Mouse (Mus musculus) heart, embryonic 11.5 days (tissue): ENCODE results near the gene Arap1. TPM values are rescaled to one million over a fixed set of nuclear protein-coding genes. Genes with fewer than 3 reads are reported as not detected.

Experiments
- ATAC-seq: fragments of 200-750 bp; cut with Nextera tagmentation; replicated peaks from 2 replicates; pipeline ENCODE4 v1.8.0; 2017; ENCODE audit warnings: moderate library complexity; ENCODE audit not compliant: insufficient number of reproducible peaks, low FRiP score, low TSS enrichment
- H3K27ac ChIP-seq: fragments of 300-500 bp; sonication (generic); 2 replicates; pipeline ENCODE4 v1.5.1; 2014; ENCODE audit warnings: mild to moderate bottlenecking, low read depth, low read length
- H3K27me3 ChIP-seq: fragments of 300-500 bp; sonication (generic); 2 replicates; pipeline ENCODE4 v1.6.1; 2014; ENCODE audit warnings: mild to moderate bottlenecking, low read length, mixed read lengths; ENCODE audit not compliant: control insufficient read depth, insufficient read depth
- H3K36me3 ChIP-seq: fragments of 300-500 bp; sonication (generic); 2 replicates; pipeline ENCODE4 v1.6.1; 2014; ENCODE audit warnings: mild to moderate bottlenecking, low read length, moderate library complexity, mixed read lengths; ENCODE audit not compliant: control insufficient read depth, insufficient read depth
- H3K4me1 ChIP-seq: fragments of 300-500 bp; sonication (generic); 2 replicates; pipeline ENCODE4 v1.6.1; 2014; ENCODE audit warnings: low read length; ENCODE audit not compliant: control insufficient read depth, insufficient read depth
- H3K4me2 ChIP-seq: fragments of 300-500 bp; sonication (generic); 2 replicates; pipeline ENCODE4 v1.6.1; 2014; ENCODE audit warnings: mild to moderate bottlenecking, moderate library complexity
- H3K4me3 ChIP-seq: fragments of 300-500 bp; sonication (generic); 2 replicates; pipeline ENCODE4 v1.5.1; 2014; ENCODE audit warnings: low read depth, low read length
- H3K9ac ChIP-seq: fragments of 300-500 bp; sonication (generic); 2 replicates; pipeline ENCODE4 v1.6.1; 2014; ENCODE audit warnings: mild to moderate bottlenecking, low read depth, low read length, moderate library complexity
- H3K9me3 ChIP-seq: fragments of 300-500 bp; sonication (generic); replicated peaks from 2 replicates; pipeline ENCODE4 v1.6.1; 2016; ENCODE audit warnings: low read length; ENCODE audit not compliant: control insufficient read depth
- WGBS: fragments of 180-500 bp; shearing (Covaris S2); extraction: QIAGEN DNeasy Blood & Tissue Kit; methylation state at CpG from one replicate; pipeline ENCODE4 v1.1.7; 2014; ENCODE audit not compliant: insufficient replicate concordance; 5-methylcytosine and 5-hydroxymethylcytosine counted together
- polyA plus RNA-seq: library from polyadenylated mRNA; unstranded; fragments of >200 nt; fragmentation: Nextera tagmentation; extraction: Ambion mirVana; gene quantifications from 2 replicates; pipeline ENCODE4 v1.2.1, GENCODE M21; 2014

The Arap1 gene
- polyA plus RNA-seq, 1 experiment from 2014 or later = 16.0 TPM

DNA sequence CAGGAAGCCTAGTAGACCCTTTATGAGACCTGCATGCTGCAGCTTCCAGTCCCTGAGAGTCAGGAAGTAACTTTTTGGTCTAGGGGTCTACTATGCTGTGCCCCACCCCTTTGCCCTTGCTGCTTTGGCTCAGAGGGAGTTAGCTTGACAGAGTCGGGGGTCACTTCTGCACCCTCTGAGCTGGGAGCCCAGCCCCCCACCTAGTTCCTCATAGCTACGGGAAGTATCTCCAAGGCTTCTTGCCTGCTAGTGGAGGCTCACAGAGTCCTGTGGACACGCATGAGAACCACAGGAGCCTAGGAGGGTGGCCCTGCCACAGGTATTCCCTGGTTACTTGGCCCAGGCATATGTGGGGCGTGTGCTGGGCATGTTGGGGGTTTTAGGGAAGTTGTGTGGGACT, 13.2 kb downstream of the Arap1 start:
- no peak overlapping the region for H3K4me2 ChIP-seq
- no peaks in the 10 kb centered on the region for H3K27me3 ChIP-seq
- 74% methylated on average over 4 of the region's 4 CpGs for WGBS
- no peak for ATAC-seq
- H3K4me1 ChIP-seq = peaks cover 8% of the 10 kb centered on the region
- no peaks in the 10 kb centered on the region for H3K36me3 ChIP-seq
- H3K9ac ChIP-seq = no peak overlapping the region
- H3K27ac ChIP-seq = no peak overlapping the region
- no peaks in the 10 kb centered on the region for H3K9me3 ChIP-seq
- no peak overlapping the region for H3K4me3 ChIP-seq

DNA sequence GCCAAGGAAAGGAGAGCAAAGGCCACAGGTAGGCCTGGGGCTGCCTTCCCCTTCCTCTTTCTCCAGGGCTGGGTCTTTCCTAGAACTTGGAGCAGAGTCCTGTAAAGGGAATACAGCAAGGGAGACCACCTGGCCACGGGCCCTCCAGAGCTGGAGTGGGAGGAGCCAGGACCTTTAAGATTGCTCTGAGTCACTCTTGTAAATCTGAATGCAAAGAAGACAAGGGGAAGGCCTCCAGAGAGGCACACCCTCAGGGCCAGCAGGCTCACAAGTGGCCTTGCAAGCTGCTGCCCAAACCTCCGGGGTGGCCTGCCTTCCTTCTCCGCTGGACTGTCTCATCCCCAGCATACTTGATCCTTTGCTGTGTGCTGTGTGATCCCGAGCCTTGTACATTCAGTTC, 13.9 kb downstream of the Arap1 start:
- Histone ChIP-seq H3K4me2 (no peak overlapping the region), H3K4me3 (no peak overlapping the region), H3K36me3 (no peaks in the 10 kb centered on the region), H3K27ac (no peak overlapping the region), H3K9me3 (no peaks in the 10 kb centered on the region), H3K4me1 (peaks cover 3% of the 10 kb centered on the region; the same call in 1 of the 2 replicates), H3K9ac (no peak overlapping the region), H3K27me3 (no peaks in the 10 kb centered on the region)
- WGBS = 69% methylated on average over 4 of the region's 4 CpGs
- ATAC-seq = no peak

DNA sequence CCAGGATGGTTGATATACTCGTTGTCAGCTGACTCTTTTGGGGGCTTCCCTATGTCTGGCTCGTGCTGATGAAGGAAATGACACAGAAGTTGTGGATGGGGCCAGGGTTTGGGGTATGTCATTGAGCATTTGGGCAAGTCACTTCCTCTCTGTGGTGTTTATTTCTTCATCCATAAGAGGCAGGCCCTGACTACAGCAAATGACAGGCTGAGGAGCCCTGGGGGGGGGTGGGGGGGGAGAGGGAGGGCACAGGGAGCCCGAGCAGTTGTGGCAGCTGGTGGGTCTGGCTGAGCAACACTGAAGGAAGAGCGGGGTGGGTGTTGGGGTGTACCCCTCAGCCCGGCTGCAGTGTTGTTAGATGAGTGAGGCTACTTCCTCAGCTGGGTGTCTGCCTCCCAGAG, 14.9 kb downstream of the Arap1 start:
- Histone ChIP-seq H3K4me2 (no peak overlapping the region), H3K4me3 (no peak overlapping the region), H3K27ac (no peak overlapping the region), H3K36me3 (no peaks in the 10 kb centered on the region), H3K27me3 (no peaks in the 10 kb centered on the region), H3K9ac (no peak overlapping the region), H3K9me3 (no peaks in the 10 kb centered on the region), H3K4me1 (no peaks in the 10 kb centered on the region)
- WGBS = 66% methylated on average over 5 of the region's 5 CpGs
- ATAC-seq = no peak

DNA sequence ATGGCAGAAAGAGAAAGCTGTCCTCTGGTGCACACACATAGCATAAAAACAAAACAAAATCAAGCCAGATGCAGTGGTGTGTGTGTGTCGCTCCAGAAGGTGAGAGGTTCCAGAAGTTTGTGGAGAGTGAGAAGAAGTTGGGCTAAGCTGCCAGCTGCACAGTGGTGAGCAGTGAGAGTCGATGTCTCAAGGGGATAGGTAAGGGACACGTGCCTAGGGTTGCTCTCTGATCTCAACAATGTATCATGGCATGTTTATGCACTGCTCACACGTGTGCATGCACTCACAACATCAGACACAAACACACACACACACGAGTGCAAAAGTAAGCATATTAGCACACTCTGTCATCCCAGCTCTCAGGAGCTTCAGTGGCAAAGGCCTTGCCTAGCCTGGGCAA, 16.0 kb downstream of the Arap1 start:
- no peaks in the 10 kb centered on the region for H3K9me3 ChIP-seq
- H3K4me2 ChIP-seq = no peak overlapping the region
- no peaks in the 10 kb centered on the region for H3K36me3 ChIP-seq
- H3K27ac ChIP-seq = no peak overlapping the region
- no peaks in the 10 kb centered on the region for H3K27me3 ChIP-seq
- no peak overlapping the region for H3K9ac ChIP-seq
- H3K4me1 ChIP-seq = no peaks in the 10 kb centered on the region
- no peak for ATAC-seq
- no peak overlapping the region for H3K4me3 ChIP-seq
- WGBS = 75% methylated on average over 5 of the region's 5 CpGs

DNA sequence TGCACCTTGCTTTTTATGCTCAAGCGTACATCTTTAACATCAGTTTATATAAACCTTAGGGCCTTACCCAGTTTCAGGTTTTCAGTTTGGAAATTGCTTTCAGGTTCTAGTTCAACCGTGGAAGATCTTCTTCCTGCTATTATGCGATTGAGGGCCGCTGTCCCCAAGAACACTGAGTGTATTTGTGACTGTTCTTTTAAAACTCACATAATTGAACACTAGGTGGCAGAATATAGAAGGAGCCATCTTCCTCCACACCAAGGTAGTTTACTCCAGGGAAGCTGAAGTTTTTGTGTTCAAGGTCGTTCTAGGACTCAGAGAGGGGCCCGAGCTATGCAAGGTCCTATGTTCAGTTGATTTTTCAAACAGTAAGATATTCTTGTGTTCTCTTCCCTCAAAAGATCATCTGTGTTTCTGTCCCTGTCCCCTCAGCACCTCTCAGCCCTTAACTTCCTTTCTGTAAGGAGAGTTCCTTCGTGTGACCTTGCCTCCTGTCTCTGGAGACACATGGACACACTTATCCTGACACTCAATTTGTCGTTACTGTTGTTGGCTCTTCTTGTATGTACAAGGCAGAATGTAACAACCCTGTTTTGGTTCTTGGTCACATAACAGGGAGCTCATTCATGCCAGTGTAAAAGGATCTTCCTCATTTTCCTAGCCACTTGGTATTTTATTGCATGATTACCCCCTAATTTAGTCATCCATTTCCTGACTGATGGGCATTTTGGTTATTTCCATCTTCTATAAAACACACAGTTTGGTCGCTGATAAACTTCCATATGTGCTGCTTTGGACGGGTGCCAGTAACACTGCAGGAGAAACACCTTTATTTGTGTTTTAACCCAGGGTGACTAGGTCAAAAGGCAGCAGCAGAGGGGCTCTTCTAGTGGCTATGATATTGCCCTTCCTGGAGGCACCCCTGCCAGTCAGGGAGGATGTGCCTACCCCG, 20.3 kb downstream of the Arap1 start:
- Histone ChIP-seq H3K4me3 (no peak overlapping the region), H3K9me3 (no peaks in the 10 kb centered on the region), H3K4me2 (no peak overlapping the region), H3K9ac (no peak overlapping the region), H3K27ac (no peak overlapping the region), H3K27me3 (peaks cover 9% of the 10 kb centered on the region), H3K36me3 (no peaks in the 10 kb centered on the region), H3K4me1 (no peaks in the 10 kb centered on the region)
- no peak for ATAC-seq
- 54% methylated on average over 11 of the region's 11 CpGs for WGBS

DNA sequence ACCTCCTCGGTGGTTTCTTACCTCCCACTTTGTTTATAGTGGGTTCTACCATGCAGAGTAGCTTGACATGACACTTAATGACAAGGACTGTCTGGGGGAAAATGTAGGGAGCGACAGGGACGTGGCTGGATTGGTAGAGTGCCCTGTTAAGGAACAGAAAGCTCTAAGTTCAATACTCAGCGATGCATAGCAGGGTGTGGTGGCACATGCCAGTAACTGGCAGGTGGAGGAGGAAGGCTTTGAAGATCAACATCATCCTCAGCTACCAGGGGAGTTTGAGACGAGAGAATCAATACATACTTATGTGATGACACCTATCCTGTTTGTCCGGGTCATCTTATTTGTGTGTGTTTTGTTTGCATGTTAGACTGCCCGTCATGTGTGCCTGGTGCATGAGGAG, 21.8 kb downstream of the Arap1 start:
- Histone ChIP-seq H3K4me3 (no peak overlapping the region), H3K36me3 (no peaks in the 10 kb centered on the region), H3K4me2 (no peak overlapping the region), H3K27me3 (peaks cover 14% of the 10 kb centered on the region), H3K27ac (no peak overlapping the region), H3K4me1 (no peaks in the 10 kb centered on the region), H3K9ac (no peak overlapping the region), H3K9me3 (no peaks in the 10 kb centered on the region)
- ATAC-seq = no peak
- 75% methylated on average over 7 of the region's 7 CpGs for WGBS

DNA sequence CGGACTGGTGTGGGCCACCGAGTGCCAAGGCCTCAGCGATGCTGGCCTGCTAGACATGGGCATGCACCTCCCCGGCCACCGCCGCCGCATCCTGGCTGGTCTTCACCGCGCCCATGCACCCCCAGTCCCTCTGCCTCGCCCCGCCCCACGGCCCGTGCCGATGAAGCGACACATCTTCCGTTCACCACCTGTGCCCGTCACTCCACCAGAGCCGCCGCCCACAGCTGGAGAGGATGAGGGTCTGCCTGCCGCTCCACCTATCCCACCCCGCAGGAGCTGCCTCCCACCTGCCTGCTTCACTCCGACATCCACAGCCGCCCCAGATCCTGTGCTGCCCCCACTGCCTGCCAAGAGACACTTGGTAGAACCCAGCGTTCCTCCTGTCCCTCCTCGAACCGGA, 25.2 kb downstream of the Arap1 start:
- 73% methylated on average over 18 of the region's 26 CpGs for WGBS
- ATAC-seq = no peak

DNA sequence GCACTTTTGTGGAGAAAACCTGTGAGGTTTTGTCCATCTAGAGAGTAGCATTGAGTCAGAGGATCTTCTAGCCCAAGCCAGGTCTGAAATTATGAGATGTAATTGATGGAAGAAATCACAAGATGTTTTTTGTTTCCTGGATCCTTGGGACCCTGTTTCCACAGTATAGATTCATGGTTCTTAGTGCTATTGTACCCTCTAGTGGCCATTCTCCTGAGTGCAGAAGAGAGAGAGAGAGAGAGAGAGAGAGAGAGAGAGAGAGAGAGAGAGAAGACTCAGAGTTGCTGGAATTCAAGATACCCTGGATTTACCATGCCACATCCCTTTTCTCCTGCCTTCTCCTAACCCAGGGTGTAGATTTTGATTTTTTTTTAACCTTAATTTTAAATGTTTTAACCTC, 26.3 kb downstream of the Arap1 start:
- Histone ChIP-seq H3K9ac (no peak overlapping the region), H3K36me3 (no peaks in the 10 kb centered on the region), H3K4me3 (no peak overlapping the region), H3K9me3 (no peaks in the 10 kb centered on the region), H3K4me2 (no peak overlapping the region), H3K27ac (no peak overlapping the region), H3K27me3 (peaks cover 14% of the 10 kb centered on the region), H3K4me1 (peaks cover 9% of the 10 kb centered on the region)
- ATAC-seq = no peak

More for the DNA sequence above, 25.2 kb downstream of the Arap1 start:
- H3K9me3 ChIP-seq = no peaks in the 10 kb centered on the region
- H3K36me3 ChIP-seq = no peaks in the 10 kb centered on the region
- H3K4me3 ChIP-seq = no peak overlapping the region
- H3K9ac ChIP-seq = no peak overlapping the region
- H3K4me1 ChIP-seq = 0 out of 2 replicates have a peak, but pooled peaks cover 3% of the 10 kb centered on the region
- H3K27me3 ChIP-seq = peaks cover 14% of the 10 kb centered on the region
- H3K4me2 ChIP-seq = no peak overlapping the region
- H3K27ac ChIP-seq = no peak overlapping the region
